Mouse (Mus musculus) kidney, embryonic 15.5 days (tissue): ENCODE measurements around the gene Krtap3-2. TPM values are rescaled to one million over a fixed set of nuclear protein-coding genes. Genes with fewer than 3 reads are reported as not detected.

Source experiments
- ATAC-seq: fragments of 200-750 bp; cut with Nextera tagmentation; replicated peaks from 2 replicates; pipeline ENCODE4 v1.8.0; 2017; ENCODE audit warnings: moderate TSS enrichment; ENCODE audit not compliant: low FRiP score
- H3K27ac ChIP-seq: fragments of 300-500 bp; sonication (generic); 2 replicates; pipeline ENCODE4 v1.5.1; 2015; ENCODE audit warnings: mild to moderate bottlenecking, inconsistent platforms
- H3K27me3 ChIP-seq: fragments of 300-500 bp; sonication (generic); 2 replicates; pipeline ENCODE4 v1.6.1; 2015; ENCODE audit warnings: inconsistent platforms
- H3K36me3 ChIP-seq: fragments of 300-500 bp; sonication (generic); 2 replicates; pipeline ENCODE4 v1.6.1; 2015; ENCODE audit warnings: inconsistent platforms
- H3K4me1 ChIP-seq: fragments of 300-500 bp; sonication (generic); 2 replicates; pipeline ENCODE4 v1.6.1; 2015; ENCODE audit warnings: inconsistent platforms
- H3K4me2 ChIP-seq: fragments of 300-500 bp; sonication (generic); 2 replicates; pipeline ENCODE4 v1.6.1; 2015; ENCODE audit warnings: moderate library complexity, mild to moderate bottlenecking, inconsistent platforms
- H3K4me3 ChIP-seq: fragments of 300-500 bp; sonication (generic); replicated peaks from 2 replicates; pipeline ENCODE4 v1.5.1; 2015; ENCODE audit warnings: mild to moderate bottlenecking, inconsistent platforms
- H3K9ac ChIP-seq: fragments of 300-500 bp; sonication (generic); 2 replicates; pipeline ENCODE4 v1.6.1; 2015; ENCODE audit warnings: mild to moderate bottlenecking, inconsistent platforms
- H3K9me3 ChIP-seq: fragments of 300-500 bp; sonication (generic); replicated peaks from 2 replicates; pipeline ENCODE4 v1.6.1; 2016; ENCODE audit warnings: inconsistent platforms
- WGBS: fragments of 180-500 bp; shearing (Covaris S2); methylation state at CpG from one replicate; pipeline ENCODE4 v1.1.7; 2015; ENCODE audit warnings: mixed read lengths; 5-methylcytosine and 5-hydroxymethylcytosine counted together
- polyA plus RNA-seq: library from polyadenylated mRNA; unstranded; fragments of >200 nt; fragmentation: Nextera tagmentation; extraction: Ambion mirVana; gene quantifications from 2 replicates; pipeline ENCODE4 v1.2.1, GENCODE M21; 2015

Gene Krtap3-2
- polyA plus RNA-seq, 1 experiment from 2014 or later = not detected

- H3K4me2 ChIP-seq = no peak within 1 kb of the TSS
- no peaks in the 10 kb centered on the region for H3K36me3 ChIP-seq
- no peak within 1 kb of the TSS for H3K27ac ChIP-seq
- H3K9ac ChIP-seq = no peak within 1 kb of the TSS
- H3K4me1 ChIP-seq = no peaks in the 10 kb centered on the region
- no peaks in the 10 kb centered on the region for H3K9me3 ChIP-seq
- no peak within 1 kb of the TSS for H3K4me3 ChIP-seq
- no peaks in the 10 kb centered on the region for H3K27me3 ChIP-seq
- ATAC-seq = no peak
- WGBS = 88% methylated on average over 9 of the region's 9 CpGs
These were observed 2.7 kb upstream of the Krtap3-2 start, which contains the start of gene Gm11939 for GRCm38 (mm10) chr11:99559366-99559765. TSS of gene Gm11939 (minus strand) at chr11:99559466.

- H3K36me3 ChIP-seq = no peaks in the 10 kb centered on the region
- no peak overlapping the region for H3K9ac ChIP-seq
- WGBS = 53% methylated on average over 3 of the region's 3 CpGs
- H3K4me2 ChIP-seq = no peak overlapping the region
- ATAC-seq = no peak
- no peaks in the 10 kb centered on the region for H3K27me3 ChIP-seq
- H3K4me3 ChIP-seq = no peak overlapping the region
- no peaks in the 10 kb centered on the region for H3K9me3 ChIP-seq
- no peaks in the 10 kb centered on the region for H3K4me1 ChIP-seq
- H3K27ac ChIP-seq = no peak overlapping the region
These were observed 1.5 kb upstream of the Krtap3-2 start for GRCm38 (mm10) chr11:99557976-99558745.

GRCm38 (mm10) chr11:99556195-99556594 is 458 bp downstream of the Krtap3-2 start:
- H3K36me3 ChIP-seq = no peaks in the 10 kb centered on the region
- H3K9ac ChIP-seq = no peak overlapping the region
- no peak for ATAC-seq
- no peak overlapping the region for H3K4me2 ChIP-seq
- H3K9me3 ChIP-seq = no peaks in the 10 kb centered on the region
- H3K27ac ChIP-seq = no peak overlapping the region
- no peaks in the 10 kb centered on the region for H3K27me3 ChIP-seq
- H3K4me1 ChIP-seq = no peaks in the 10 kb centered on the region
- H3K4me3 ChIP-seq = no peak overlapping the region
- 89% methylated on average over 2 of the region's 2 CpGs for WGBS

GRCm38 (mm10) chr11:99550765-99551164 is 5.9 kb downstream of the Krtap3-2 start, which contains the start of gene Krtap3-3:
TSS of gene Krtap3-3 (minus strand) at chr11:99550865.
- ATAC-seq = no peak
- H3K27me3 ChIP-seq = no peaks in the 10 kb centered on the region
- no peaks in the 10 kb centered on the region for H3K36me3 ChIP-seq
- no peak within 1 kb of the TSS for H3K4me3 ChIP-seq
- H3K4me1 ChIP-seq = no peaks in the 10 kb centered on the region
- H3K4me2 ChIP-seq = no peak within 1 kb of the TSS
- no peak within 1 kb of the TSS for H3K9ac ChIP-seq
- H3K9me3 ChIP-seq = no peaks in the 10 kb centered on the region; the same call in 1 of the 2 replicates
- WGBS = 22% methylated on average over 4 of the region's 4 CpGs
- no peak within 1 kb of the TSS for H3K27ac ChIP-seq

GRCm38 (mm10) chr11:99547892-99548291 is 8.8 kb downstream of the Krtap3-2 start:
- ATAC-seq = no peak
- Histone ChIP-seq H3K36me3 (no peaks in the 10 kb centered on the region), H3K9me3 (no peaks in the 10 kb centered on the region; the same call in 1 of the 2 replicates), H3K4me3 (no peak overlapping the region), H3K4me2 (no peak overlapping the region), H3K4me1 (no peaks in the 10 kb centered on the region), H3K27ac (no peak overlapping the region), H3K9ac (no peak overlapping the region), H3K27me3 (no peaks in the 10 kb centered on the region)

GRCm38 (mm10) chr11:99539721-99540120 is 16.9 kb downstream of the Krtap3-2 start:
- Histone ChIP-seq H3K36me3 (no peaks in the 10 kb centered on the region), H3K9me3 (no peaks in the 10 kb centered on the region), H3K4me1 (peaks cover 7% of the 10 kb centered on the region), H3K4me2 (no peak overlapping the region), H3K4me3 (no peak overlapping the region), H3K27me3 (no peaks in the 10 kb centered on the region), H3K27ac (no peak overlapping the region), H3K9ac (no peak overlapping the region)
- no peak for ATAC-seq
- WGBS = 52% methylated on average over 9 of the region's 9 CpGs

DNA sequence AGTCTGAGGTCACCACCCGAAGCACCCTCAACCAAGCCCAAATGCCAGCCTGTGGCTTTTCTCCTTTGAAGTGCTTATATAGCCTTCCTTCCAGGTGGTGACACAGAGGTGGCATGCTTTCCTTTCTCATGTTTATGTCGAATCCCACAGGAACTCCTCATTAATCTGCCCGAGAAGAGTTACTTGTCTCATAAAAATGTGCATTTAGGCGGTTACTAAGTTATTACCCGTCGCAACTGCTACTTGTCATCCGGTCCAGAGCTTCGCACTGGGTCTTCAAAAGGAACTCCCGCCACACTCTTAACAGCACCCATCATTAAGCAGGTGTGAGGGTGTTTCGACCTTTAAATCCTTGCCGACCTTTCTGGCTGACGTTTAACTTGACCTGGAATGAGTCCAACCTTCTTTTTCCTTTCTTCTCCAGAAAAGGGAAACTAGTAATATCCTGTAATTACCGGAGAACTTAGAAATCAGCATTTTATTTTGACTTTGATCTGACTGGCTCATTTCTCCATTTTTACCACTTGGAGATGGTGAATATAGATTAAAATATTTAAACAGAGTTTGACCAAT is 35.3 kb downstream of the Krtap3-2 start, which contains the start of gene Krt39:
Gene Krt39 (minus strand): TSS at position 51 of the 573 bp plus-strand sequence.
- Histone ChIP-seq H3K9ac (no peak within 1 kb of the TSS), H3K27ac (no peak within 1 kb of the TSS), H3K27me3 (no peaks in the 10 kb centered on the region), H3K9me3 (no peaks in the 10 kb centered on the region), H3K4me3 (no peak within 1 kb of the TSS), H3K4me1 (0 out of 2 replicates have a peak, but pooled peaks cover 7% of the 10 kb centered on the region), H3K36me3 (no peaks in the 10 kb centered on the region), H3K4me2 (no peak within 1 kb of the TSS)
- 18% methylated on average over 13 of the region's 13 CpGs for WGBS
- ATAC-seq = no peak

DNA sequence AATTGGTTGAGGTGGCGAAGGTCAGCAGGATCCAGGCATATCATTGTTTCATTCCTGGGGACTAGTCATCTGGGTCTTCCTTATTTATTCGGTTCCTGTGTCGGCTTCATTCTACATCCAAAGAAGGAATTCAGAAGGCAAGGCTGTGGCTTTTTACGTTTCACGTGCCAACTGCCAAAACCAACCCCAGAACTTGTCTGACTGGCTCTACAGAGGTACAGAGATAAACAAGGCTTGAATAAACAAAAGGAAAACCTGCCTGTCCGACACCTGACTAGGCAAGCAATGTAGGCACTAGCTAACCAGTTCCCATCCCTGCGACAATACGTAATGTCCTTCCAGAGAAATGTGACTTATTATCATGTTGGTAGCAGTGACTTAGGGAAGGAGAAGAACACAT is 42.6 kb downstream of the Krtap3-2 start:
- no peaks in the 10 kb centered on the region for H3K4me1 ChIP-seq
- no peaks in the 10 kb centered on the region for H3K9me3 ChIP-seq
- 82% methylated on average over 8 of the region's 8 CpGs for WGBS
- no peak overlapping the region for H3K9ac ChIP-seq
- no peak for ATAC-seq
- H3K36me3 ChIP-seq = no peaks in the 10 kb centered on the region
- H3K27ac ChIP-seq = no peak overlapping the region
- no peak overlapping the region for H3K4me2 ChIP-seq
- no peak overlapping the region for H3K4me3 ChIP-seq
- H3K27me3 ChIP-seq = no peaks in the 10 kb centered on the region

Other genes starting within 250 kb of the Krtap3-2 start
- not detected in 2 replicates for gene Krt25, start 233.9 kb downstream of the Krtap3-2 start, polyA plus RNA-seq
- 0.09 TPM in 1 of 2 replicates, not detected in the other for gene Krt26, start 218.9 kb downstream of the Krtap3-2 start, polyA plus RNA-seq
- gene Krt27, start 205.7 kb downstream of the Krtap3-2 start, polyA plus RNA-seq = not detected in 2 replicates
- 0.10 and 0.31 TPM in 2 replicates for gene Krt28, start 181.9 kb downstream of the Krtap3-2 start, polyA plus RNA-seq
- gene Krt10, start 167.5 kb downstream of the Krtap3-2 start, polyA plus RNA-seq = 28.7 and 35.2 TPM in 2 replicates
- not detected in 2 replicates for gene Krt12, start 134.6 kb downstream of the Krtap3-2 start, polyA plus RNA-seq
- 1.2 and 1.7 TPM in 2 replicates for gene Krt20, start 118.7 kb downstream of the Krtap3-2 start, polyA plus RNA-seq
- 19.9 and 20.3 TPM in 2 replicates for gene Krt23, start 63.7 kb downstream of the Krtap3-2 start, polyA plus RNA-seq
- 0.32 and 0.43 TPM in 2 replicates for gene Krt39, start 35.5 kb downstream of the Krtap3-2 start, polyA plus RNA-seq
- not detected in 2 replicates for gene Krt40, start 13.7 kb downstream of the Krtap3-2 start, polyA plus RNA-seq
- gene Krtap3-3, start 6.0 kb downstream of the Krtap3-2 start, polyA plus RNA-seq = not detected in 2 replicates
- gene Gm11939, start 2.6 kb upstream of the Krtap3-2 start, polyA plus RNA-seq = not detected in 2 replicates
- gene Krtap3-1, start 9.8 kb upstream of the Krtap3-2 start, polyA plus RNA-seq = not detected in 2 replicates
- gene Krtap1-5, start 24.2 kb upstream of the Krtap3-2 start, polyA plus RNA-seq = not detected in 2 replicates
- gene Krtap1-4, start 26.8 kb upstream of the Krtap3-2 start, polyA plus RNA-seq = not detected in 2 replicates
- not detected in 2 replicates for gene Krtap1-3, start 34.5 kb upstream of the Krtap3-2 start, polyA plus RNA-seq
- gene Krtap9-3, start 41.3 kb upstream of the Krtap3-2 start, polyA plus RNA-seq = not detected in 2 replicates
- not detected in 2 replicates for gene Gm11938, start 46.5 kb upstream of the Krtap3-2 start, polyA plus RNA-seq
- not detected in 2 replicates for gene Gm11937, start 53.3 kb upstream of the Krtap3-2 start, polyA plus RNA-seq
- not detected in 2 replicates for gene Krtap2-4, start 58.0 kb upstream of the Krtap3-2 start, polyA plus RNA-seq
- gene Gm11562, start 63.6 kb upstream of the Krtap3-2 start, polyA plus RNA-seq = not detected in 2 replicates
- gene Krtap4-1, start 71.4 kb upstream of the Krtap3-2 start, polyA plus RNA-seq = not detected in 2 replicates
- gene Krtap4-2, start 78.2 kb upstream of the Krtap3-2 start, polyA plus RNA-seq = not detected in 2 replicates
- gene Krtap4-7, start 87.2 kb upstream of the Krtap3-2 start, polyA plus RNA-seq = not detected in 2 replicates
- not detected in 2 replicates for gene Gm11555, start 93.4 kb upstream of the Krtap3-2 start, polyA plus RNA-seq
- gene Gm11563, start 102.1 kb upstream of the Krtap3-2 start, polyA plus RNA-seq = not detected in 2 replicates
- not detected in 2 replicates for gene Krtap4-6, start 109.1 kb upstream of the Krtap3-2 start, polyA plus RNA-seq
- not detected in 2 replicates for gene Gm14190, start 133.9 kb upstream of the Krtap3-2 start, polyA plus RNA-seq
- not detected in 2 replicates for gene Gm14180, start 177.4 kb upstream of the Krtap3-2 start, polyA plus RNA-seq
- not detected in 2 replicates for gene Gm11595, start 216.1 kb upstream of the Krtap3-2 start, polyA plus RNA-seq
- not detected in 2 replicates for gene Krtap4-8, start 223.9 kb upstream of the Krtap3-2 start, polyA plus RNA-seq
- not detected in 2 replicates for gene Krtap4-9, start 228.3 kb upstream of the Krtap3-2 start, polyA plus RNA-seq
- not detected in 2 replicates for gene Gm11596, start 236.6 kb upstream of the Krtap3-2 start, polyA plus RNA-seq
- not detected in 2 replicates for gene Gm11569, start 242.1 kb upstream of the Krtap3-2 start, polyA plus RNA-seq
- gene Gm11554, start 247.6 kb upstream of the Krtap3-2 start, polyA plus RNA-seq = not detected in 2 replicates